Mouse (Mus musculus) erythroblast, adult 5-6 weeks (primary cell): Measurements from ENCODE around the gene Lrrc34. TPM values are rescaled to one million over a fixed set of nuclear protein-coding genes. Genes with fewer than 3 reads are reported as not detected.
A peak's percentile ranks its signal among the peaks of the same experiment; 100 is the strongest.

Source experiments
- ATAC-seq: replicated peaks from 2 replicates; pipeline ENCODE4 v1.8.0; 2016; ENCODE audit warnings: moderate number of reproducible peaks, mild to moderate bottlenecking, moderate TSS enrichment, inconsistent platforms; ENCODE audit not compliant: poor library complexity, low FRiP score, severe bottlenecking
- total RNA-seq, 2 experiments: library from RNA; stranded (forward) in 1 of 2; stranded (reverse) in 1 of 2; fragments of 150-400 nt in 1 of 2; fragments of 200-764, 138-1000 nt in 1 of 2; gene quantifications; 2 replicates each; pipeline versions ENCODE4 v1.2.3 to v1.2.4; 2015 to 2017; ENCODE audit warnings: low replicate concordance in 2 of 2

The Lrrc34 gene
- total RNA-seq (2015; ENCODE audit: low replicate concordance): not detected in 2 replicates
- not detected in 2 replicates for total RNA-seq (2017; ENCODE audit: low replicate concordance)

- ATAC-seq: no peak
These were observed at the start of gene Lrrc34 for GRCm38 (mm10) chr3:30647440-30648090. TSS of gene Lrrc34 (minus strand) at chr3:30647869.

DNA sequence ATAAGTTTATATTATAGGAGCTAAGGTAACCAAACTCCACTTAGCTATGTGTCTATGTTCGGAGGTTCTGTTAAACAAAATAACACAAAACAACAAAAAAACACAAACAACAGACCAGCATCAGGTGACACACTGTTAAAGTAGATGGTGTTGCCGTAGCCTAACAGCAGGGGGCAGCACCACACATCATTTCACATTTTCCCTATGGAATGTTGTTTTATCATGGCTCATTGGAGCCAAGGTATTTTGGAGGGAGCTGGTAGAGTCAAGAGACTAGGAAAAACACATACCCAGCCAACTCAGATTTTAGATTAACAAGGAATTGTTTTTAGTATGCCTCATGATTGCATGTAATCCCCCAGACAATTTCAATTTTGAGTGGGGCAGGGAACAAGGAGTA lies 48.7 kb upstream of the Lrrc34 start:
- ATAC-seq: peak; percentile 73

DNA sequence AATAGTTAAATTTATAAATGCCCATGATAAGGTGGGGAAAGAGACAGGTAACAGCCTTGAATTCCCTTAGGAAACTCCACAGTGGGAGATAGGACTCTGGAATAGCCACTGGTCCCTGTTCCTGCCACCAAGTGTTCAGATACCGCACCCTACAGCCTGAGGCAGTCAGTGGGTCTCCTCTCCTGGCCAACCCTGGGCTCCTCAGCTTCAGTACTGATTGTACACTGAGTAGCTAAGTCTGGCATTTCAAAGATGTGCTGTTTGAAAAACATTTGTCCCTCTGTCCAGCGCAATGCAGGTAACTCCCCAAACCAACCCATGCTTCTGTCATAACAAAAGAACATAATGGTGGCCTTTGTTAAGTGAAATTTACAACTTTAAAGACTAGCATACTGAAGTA lies 48.0 kb upstream of the Lrrc34 start:
- no peak for ATAC-seq

- no peak for ATAC-seq
These were observed 43.3 kb upstream of the Lrrc34 start for GRCm38 (mm10) chr3:30690976-30691375.

DNA sequence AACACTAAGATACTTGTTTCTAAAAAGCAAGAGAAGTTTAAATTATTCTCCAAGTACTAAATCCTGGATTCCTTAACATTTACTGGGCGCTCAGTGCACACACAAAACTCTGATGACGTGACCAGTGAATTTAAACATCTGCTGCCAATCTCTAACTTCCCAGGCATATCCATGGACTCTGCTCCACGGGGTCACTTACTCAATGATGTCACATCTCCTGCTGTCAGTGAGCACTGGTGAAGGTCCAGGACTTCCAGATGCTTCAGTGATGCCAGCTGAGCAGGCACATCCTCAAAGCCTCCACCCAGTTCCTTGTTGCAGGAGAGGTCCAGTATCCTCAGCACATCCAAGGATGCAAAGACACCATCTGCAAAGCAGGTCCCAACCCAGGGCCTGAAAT lies 39.5 kb upstream of the Lrrc34 start:
- ATAC-seq: no peak

DNA sequence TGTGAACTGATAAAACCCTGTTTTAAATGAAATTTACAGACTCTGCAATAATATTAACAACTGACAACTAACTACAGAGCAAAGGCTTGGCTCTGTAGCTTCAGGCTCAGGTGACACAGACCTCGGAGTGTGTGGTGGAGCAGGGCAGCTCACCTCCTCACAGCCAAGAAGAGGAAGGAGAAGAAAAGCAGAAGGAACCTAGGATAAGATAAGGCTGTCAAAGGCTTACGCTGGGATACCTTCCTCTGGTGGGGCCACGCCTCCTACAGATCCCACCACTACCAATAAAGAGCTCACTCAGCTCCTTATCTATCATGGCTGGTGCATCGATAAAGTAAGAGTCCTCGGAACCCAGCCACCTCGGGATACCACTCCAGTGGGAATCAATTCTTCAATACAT lies 35.5 kb upstream of the Lrrc34 start:
- no peak for ATAC-seq

DNA sequence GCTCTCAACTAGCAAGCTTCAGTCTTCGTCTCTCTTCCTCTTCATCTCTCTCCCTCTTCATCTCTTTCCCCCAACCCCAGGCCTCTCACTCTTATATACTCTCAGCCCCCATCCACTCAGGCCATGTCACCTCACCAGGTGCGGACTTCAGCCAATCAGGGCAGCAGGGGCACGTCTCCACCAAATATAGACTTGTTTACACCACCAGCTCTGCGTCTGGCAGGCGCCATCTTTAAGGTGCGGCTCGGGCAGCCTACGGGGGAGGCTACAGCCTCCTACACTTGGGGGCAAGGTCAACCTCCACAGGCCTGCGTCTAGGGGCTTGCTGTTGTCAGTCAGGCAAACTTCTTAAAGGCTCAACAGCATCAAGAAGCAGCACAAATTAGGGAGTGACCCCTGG lies 10.8 kb upstream of the Lrrc34 start:
- ATAC-seq: no peak

DNA sequence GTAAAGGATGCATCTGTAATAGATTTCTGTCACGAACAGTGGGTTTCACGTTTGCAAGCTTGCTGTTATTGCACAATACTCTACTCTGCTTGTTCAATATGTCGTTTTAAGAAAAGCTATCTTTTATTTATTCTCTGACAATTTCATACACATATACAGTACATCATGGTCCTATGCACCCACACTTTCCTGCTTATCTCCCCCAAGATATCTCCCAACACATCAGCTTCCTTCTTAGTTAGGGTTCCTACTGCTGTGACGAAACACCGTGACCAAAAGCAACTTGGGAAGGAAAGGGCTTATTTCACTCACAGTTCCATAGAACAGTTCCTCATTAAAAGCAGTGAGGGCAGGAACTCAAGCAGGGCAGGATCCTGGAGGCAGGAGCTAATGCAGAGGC lies 8.3 kb upstream of the Lrrc34 start:
- no peak for ATAC-seq

DNA sequence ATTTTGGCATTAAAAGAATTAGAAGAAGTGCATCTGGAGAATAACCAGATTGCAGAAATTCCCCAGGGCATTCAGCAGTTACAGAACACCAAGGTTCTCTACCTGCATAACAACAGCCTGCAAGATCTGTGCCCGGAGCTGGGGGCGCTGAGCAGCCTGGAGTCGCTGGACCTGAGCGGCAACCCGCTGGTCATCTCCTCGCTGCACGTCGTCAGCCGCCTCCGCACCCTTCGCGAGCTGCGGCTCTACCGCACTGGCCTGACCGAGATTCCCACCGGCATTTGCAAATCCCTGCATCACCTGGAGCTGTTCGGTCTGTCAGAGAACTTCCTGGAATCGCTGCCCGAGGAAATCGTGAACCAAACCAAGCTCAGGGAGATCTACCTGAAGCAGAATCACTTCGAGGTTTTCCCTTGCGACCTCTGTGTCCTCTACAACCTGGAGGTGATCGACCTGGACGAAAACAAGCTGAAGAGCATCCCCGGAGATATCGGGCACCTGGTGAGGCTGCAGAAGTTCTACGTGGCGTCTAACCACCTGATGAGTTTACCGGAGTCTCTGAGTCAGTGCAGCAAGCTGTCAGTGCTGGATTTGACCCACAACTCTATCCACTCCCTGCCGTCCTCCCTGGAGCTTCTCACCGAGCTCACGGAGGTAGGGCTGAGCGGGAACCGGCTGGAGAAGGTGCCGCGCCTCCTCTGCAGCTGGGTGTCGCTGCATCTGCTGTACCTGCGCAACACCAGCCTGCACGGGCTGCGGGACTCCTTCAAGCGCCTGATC lies 2.6 kb upstream of the Lrrc34 start:
- 0 out of 2 replicates have a peak, but pooled peaks have one; percentile 25 for ATAC-seq

DNA sequence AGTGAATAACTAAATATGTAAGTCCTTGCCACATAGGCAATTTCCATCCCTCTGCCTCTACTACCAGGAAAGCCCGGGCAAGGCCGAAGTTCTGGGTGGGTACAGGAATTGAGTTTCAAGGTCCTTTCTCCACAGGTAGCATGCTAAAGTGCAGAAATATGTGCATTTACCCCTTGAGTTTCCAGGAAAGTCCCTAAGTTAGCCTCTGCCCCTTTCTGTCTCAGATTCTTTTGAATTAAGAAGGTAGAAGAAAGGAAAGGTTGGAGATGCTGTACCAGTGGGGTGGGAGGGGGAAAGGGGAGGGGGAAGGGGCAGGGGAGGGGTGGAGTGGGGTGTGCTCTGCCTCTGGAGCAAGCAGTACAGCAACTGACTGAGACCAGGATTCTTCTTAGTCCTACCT lies 797 bp upstream of the Lrrc34 start:
- no peak for ATAC-seq

DNA sequence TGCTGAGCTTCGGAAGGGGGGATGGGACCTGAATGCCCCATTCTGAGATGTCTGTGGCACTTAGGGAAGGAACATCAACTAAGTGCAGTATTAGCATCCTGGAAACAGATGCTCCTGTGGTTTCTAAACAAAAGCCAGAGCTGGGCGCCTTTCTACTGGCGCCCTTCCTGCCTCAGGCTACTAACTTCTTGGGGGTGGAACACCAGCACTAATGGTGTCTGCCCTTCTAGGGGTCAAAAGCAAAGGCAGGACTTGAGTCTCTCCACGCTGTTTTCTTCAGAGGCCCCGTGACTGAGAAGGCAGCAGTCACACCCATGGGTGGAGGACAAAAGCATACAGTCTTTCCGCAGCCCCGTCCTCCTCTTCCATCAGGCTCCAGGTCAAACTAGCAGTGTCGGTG lies 908 bp downstream of the Lrrc34 start:
- ATAC-seq: no peak

GRCm38 (mm10) chr3:30644207-30644606 lies 3.5 kb downstream of the Lrrc34 start, which contains the start of gene Lrriq4:
TSS of gene Lrriq4 (plus strand) at chr3:30644507.
- ATAC-seq: no peak

DNA sequence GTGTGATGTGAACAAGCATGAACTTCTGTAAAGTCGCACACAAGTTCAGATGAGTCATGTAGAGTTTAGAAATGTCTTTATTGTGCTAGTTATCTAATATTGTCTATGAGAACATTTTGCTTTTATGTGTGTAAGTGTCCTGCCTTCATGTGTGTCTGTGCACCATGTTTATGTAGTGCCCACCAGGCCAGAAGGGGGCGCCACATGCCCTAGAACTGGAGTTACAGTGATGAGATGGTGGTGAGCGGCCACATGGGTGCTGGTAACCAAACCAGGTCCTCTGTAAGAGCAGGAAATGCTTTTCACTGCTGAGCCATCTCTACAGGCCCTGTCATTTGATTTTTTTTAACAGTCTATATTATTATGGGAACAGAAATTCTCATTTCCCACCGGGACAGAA lies 12.0 kb downstream of the Lrrc34 start:
- no peak for ATAC-seq

DNA sequence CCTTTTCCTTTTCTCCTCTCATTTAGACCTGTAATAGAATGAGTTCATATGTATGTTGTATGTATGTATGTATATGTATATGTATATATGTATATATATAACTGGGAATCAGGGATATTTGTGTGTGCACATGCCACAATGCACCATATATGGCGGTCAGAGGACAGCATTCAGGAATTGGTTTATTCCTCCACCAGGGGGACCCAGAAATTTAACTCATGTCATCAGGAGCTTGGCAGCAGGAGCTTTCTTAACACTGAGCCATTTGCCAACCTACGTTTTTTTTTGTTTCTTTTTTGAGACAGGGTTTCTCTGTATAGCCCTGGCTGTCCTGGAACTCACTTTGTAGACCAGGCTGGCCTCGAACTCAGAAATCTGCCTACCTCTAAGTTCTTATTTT lies 14.0 kb downstream of the Lrrc34 start:
- no peak for ATAC-seq

DNA sequence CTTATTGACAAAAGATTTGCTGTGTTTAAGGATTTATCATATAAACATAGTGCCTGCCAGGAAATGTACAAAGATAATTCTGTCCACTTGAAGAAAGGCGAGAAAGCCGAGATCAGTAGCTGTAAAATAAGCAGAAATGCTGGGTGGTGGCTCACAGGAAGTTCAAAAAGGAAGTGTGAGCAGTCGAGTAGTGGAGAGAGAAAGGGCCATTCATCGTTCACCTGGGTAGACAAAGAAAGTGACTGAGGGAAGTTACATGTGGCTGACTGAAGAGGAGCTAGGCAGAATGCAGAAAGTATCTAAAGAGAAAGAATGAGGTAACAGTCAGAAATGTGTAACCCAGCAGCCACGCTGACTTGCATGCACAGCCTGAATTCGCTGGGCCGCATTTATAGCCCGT lies 27.5 kb downstream of the Lrrc34 start:
- ATAC-seq: no peak

- ATAC-seq: no peak
These were observed 36.7 kb downstream of the Lrrc34 start for GRCm38 (mm10) chr3:30610930-30611329.

GRCm38 (mm10) chr3:30608999-30609398 lies 38.7 kb downstream of the Lrrc34 start:
- ATAC-seq: no peak

DNA sequence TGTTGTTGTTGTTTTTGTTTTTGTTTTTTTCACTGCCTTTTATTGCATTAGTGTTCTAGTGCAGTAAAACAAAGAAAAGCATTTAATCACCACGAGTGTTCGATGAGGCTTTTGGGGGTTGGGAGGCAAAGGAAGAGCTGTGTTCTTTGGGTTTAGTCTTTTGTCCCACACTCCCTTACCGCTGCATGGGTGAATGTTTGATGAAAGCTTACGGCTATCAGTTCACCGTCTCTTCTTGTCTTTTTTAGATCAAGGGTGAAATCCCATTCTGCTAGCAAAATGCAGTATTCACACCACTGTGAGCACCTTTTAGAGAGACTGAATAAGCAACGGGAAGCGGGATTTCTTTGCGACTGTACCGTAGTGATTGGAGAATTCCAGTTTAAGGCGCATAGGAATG lies 44.4 kb downstream of the Lrrc34 start:
- no peak for ATAC-seq

DNA sequence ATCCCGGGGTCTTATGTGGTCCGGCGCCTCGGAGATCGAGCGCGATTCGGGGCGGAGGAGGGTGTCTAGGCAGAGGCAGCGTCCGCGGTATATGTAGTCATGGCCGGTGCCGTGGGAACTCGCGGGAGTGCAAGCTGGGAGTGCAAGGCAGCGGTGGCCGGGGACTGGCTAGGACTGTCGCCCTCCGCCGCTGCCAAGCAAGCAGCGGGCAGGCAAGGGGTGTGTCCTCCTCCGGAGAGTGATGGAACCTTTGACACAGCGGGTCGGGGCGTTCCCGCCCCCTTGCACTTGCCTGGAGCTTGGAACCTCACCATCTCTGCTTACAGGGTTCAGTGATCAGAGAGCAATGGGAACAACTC lies 45.0 kb downstream of the Lrrc34 start:
- ATAC-seq: peak; percentile 67

- peak; percentile 89 for ATAC-seq
These were observed 45.5 kb downstream of the Lrrc34 start, which contains the start of gene Mynn for GRCm38 (mm10) chr3:30602065-30602739. TSS of gene Mynn (plus strand) at chr3:30602065.

DNA sequence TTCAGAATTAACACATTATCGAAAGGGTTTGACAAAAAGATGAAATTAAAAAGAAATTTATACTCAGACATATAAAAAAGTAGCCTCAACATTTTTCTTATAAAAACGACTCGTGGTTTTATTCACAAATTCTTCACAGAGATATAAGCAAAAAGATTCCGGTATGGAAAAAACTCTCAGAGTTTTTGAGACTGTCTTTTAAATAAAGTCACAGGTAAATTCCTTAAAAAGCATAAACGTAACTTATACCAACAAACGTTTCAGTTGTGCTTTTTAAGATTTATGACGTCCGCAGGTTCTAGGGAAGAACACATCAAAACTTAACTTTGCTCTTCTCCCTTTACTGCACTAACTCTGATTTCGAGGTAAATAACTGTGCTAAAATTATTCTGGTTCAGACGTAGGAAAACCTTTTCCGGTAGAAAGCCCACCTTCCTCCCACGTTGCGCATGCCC lies 46.0 kb downstream of the Lrrc34 start:
- ATAC-seq: peak; percentile 70; the same call in 1 of the 2 replicates
